Mouse (Mus musculus) stomach, embryonic 15.5 days (tissue): ENCODE results near the gene Pde10a. TPM values are rescaled to one million over a fixed set of nuclear protein-coding genes. Genes with fewer than 3 reads are reported as not detected.

Experiments
- ATAC-seq: fragments of 200-750 bp; cut with Nextera tagmentation; 2 replicates; pipeline ENCODE4 v1.8.0; 2017; ENCODE audit warnings: low read depth, moderate number of reproducible peaks, moderate TSS enrichment; ENCODE audit not compliant: insufficient read depth, low FRiP score
- H3K27ac ChIP-seq: fragments of 300-500 bp; sonication (generic); 2 replicates; pipeline ENCODE4 v1.5.1; 2015; ENCODE audit warnings: mild to moderate bottlenecking, inconsistent platforms
- H3K27me3 ChIP-seq: fragments of 300-500 bp; sonication (generic); replicated peaks from 2 replicates; pipeline ENCODE4 v1.6.1; 2015; ENCODE audit warnings: inconsistent platforms
- H3K36me3 ChIP-seq: fragments of 300-500 bp; sonication (generic); 2 replicates; pipeline ENCODE4 v1.6.1; 2015; ENCODE audit warnings: inconsistent platforms
- H3K4me1 ChIP-seq: fragments of 300-500 bp; sonication (generic); 2 replicates; pipeline ENCODE4 v1.6.1; 2015; ENCODE audit warnings: inconsistent platforms
- H3K4me2 ChIP-seq: fragments of 300-500 bp; sonication (generic); 2 replicates; pipeline ENCODE4 v1.6.1; 2015; ENCODE audit warnings: mild to moderate bottlenecking, inconsistent platforms
- H3K4me3 ChIP-seq: fragments of 300-500 bp; sonication (generic); replicated peaks from 2 replicates; pipeline ENCODE4 v1.5.1; 2015; ENCODE audit warnings: inconsistent platforms
- H3K9ac ChIP-seq: fragments of 300-500 bp; sonication (generic); 2 replicates; pipeline ENCODE4 v1.6.1; 2015; ENCODE audit warnings: inconsistent platforms
- H3K9me3 ChIP-seq: fragments of 300-500 bp; sonication (generic); 2 replicates; pipeline ENCODE4 v1.6.1; 2016; ENCODE audit warnings: inconsistent platforms
- WGBS: fragments of 180-500 bp; shearing (Covaris S2); methylation state at CpG from one replicate; pipeline ENCODE4 v1.1.7; 2015; 5-methylcytosine and 5-hydroxymethylcytosine counted together
- polyA plus RNA-seq: library from polyadenylated mRNA; unstranded; fragments of >200 nt; fragmentation: Nextera tagmentation; extraction: Ambion mirVana; gene quantifications from 2 replicates; pipeline ENCODE4 v1.2.1, GENCODE M21; 2015

The Pde10a gene
- polyA plus RNA-seq, 1 experiment from 2014 or later: 1.4 TPM

DNA sequence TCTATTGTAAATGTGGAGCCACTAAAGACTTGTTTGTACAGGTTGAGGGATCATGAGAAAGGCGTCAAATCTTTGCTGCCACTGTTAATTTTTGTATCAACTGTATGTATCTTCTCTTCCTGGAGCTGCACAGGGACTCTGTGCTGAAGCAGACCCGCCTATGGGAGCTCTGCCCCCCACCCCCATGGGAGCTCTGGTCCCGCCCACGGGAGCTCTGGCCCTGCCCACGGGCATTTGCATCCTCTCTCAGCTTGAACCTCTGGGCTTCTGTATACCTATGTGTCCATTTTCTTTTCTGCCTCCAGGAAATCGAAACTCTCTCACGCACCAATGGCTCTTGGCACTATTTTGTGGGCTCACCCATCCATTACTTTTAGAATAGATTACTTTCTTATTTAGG is 203.5 kb downstream of the Pde10a start:
- no peaks in the 10 kb centered on the region for H3K27me3 ChIP-seq
- no peak for ATAC-seq
- no peak overlapping the region for H3K9ac ChIP-seq
- no peaks in the 10 kb centered on the region for H3K36me3 ChIP-seq
- H3K9me3 ChIP-seq: no peaks in the 10 kb centered on the region
- H3K4me2 ChIP-seq: no peak overlapping the region
- H3K4me1 ChIP-seq: no peaks in the 10 kb centered on the region
- H3K27ac ChIP-seq: no peak overlapping the region
- no peak overlapping the region for H3K4me3 ChIP-seq
- 43% methylated on average over 7 of the region's 7 CpGs for WGBS

DNA sequence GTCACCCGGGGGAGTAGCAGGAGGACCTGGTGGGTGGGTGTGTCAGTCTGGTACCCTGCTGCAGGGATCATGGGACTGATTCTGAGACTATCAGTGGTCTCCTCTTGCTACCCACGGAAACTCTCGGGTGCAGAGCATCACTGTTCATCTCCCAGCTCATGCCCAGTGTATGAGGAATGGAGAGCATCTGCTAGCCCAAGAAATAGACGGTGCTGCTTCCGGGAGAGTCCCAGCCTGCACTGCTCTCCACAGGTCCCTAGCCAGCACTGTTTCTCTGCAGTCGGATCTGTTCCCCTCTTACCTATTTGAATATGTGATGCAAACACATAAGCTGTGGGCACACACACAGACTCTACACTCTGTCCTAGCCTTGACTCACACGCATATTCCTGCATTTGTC is 204.6 kb downstream of the Pde10a start:
- Histone ChIP-seq H3K36me3 (no peaks in the 10 kb centered on the region), H3K4me3 (no peak overlapping the region), H3K27me3 (no peaks in the 10 kb centered on the region), H3K4me1 (no peaks in the 10 kb centered on the region), H3K9me3 (no peaks in the 10 kb centered on the region), H3K27ac (no peak overlapping the region), H3K9ac (no peak overlapping the region), H3K4me2 (no peak overlapping the region)
- ATAC-seq: no peak
- WGBS: 66% methylated on average over 7 of the region's 7 CpGs

DNA sequence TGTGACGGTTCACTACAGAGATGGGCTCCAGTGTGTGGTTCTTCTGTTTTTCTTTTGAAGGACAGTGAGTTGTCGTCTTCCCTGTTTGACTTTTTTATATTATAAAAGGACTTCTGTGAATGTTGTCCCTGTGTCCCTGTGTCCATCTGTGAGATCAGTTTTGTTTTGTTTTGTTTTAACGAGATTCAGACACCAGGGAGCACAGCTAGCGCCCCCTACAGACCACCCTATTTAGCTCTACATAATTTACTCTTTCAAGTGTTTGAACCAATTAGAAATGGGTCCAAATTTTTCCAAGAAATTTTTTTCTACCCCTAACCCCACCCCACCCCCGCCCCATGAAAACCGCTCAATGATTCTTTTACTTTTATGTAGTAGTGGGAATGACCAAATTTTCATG is 205.9 kb downstream of the Pde10a start:
- 59% methylated on average over 6 of the region's 6 CpGs for WGBS
- H3K4me2 ChIP-seq: no peak overlapping the region
- H3K9ac ChIP-seq: no peak overlapping the region
- H3K36me3 ChIP-seq: no peaks in the 10 kb centered on the region
- H3K9me3 ChIP-seq: no peaks in the 10 kb centered on the region
- no peaks in the 10 kb centered on the region for H3K4me1 ChIP-seq
- ATAC-seq: no peak
- no peak overlapping the region for H3K4me3 ChIP-seq
- no peak overlapping the region for H3K27ac ChIP-seq
- H3K27me3 ChIP-seq: no peaks in the 10 kb centered on the region

DNA sequence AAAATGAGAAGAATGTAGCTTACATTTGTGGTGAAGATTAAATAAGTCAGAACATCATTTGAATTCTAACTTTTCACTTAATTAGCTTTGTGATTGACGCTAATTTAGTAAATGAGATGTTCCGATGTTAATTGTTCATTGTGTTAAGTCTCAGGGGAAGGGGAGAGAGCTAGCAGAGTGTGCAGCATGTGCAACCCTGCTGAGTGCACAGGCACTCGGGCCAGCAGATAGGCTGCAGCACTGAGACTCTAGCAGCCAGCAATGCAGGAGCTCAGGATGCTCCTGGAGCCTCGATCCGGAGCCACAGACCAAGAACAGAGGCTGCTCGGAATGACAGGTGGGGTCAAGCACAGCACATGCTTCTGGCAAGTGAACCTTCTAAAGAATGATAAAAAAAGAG is 211.1 kb downstream of the Pde10a start:
- 75% methylated on average over 6 of the region's 6 CpGs for WGBS
- Histone ChIP-seq H3K27me3 (no peaks in the 10 kb centered on the region), H3K4me2 (no peak overlapping the region), H3K27ac (no peak overlapping the region), H3K4me1 (no peaks in the 10 kb centered on the region), H3K9ac (no peak overlapping the region), H3K9me3 (no peaks in the 10 kb centered on the region), H3K4me3 (no peak overlapping the region), H3K36me3 (no peaks in the 10 kb centered on the region)
- no peak for ATAC-seq

DNA sequence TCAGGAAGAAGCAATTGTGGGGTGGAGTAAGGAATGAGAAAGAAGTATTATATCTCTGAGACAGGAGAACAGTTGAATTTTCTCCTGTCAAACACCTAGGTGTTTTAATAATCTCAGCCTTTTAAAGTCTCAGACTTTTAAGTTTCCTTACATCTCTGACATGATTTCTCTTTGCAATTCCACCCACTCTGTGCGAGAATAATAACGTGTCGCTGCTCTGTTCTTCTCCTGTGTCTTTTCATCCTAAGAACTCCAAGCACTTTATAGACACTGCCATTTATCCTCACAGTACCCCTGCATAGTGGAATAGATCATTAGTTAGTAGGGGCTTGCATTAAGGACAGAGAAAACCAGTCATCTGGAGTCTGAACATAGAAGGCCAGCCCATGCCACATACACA is 217.6 kb downstream of the Pde10a start:
- no peaks in the 10 kb centered on the region for H3K4me1 ChIP-seq
- no peak for ATAC-seq
- no peaks in the 10 kb centered on the region for H3K36me3 ChIP-seq
- no peak overlapping the region for H3K4me2 ChIP-seq
- no peaks in the 10 kb centered on the region for H3K9me3 ChIP-seq
- no peak overlapping the region for H3K4me3 ChIP-seq
- no peak overlapping the region for H3K27ac ChIP-seq
- H3K27me3 ChIP-seq: no peaks in the 10 kb centered on the region; the same call in 1 of the 2 replicates
- 92% methylated on average over 3 of the region's 3 CpGs for WGBS
- no peak overlapping the region for H3K9ac ChIP-seq

DNA sequence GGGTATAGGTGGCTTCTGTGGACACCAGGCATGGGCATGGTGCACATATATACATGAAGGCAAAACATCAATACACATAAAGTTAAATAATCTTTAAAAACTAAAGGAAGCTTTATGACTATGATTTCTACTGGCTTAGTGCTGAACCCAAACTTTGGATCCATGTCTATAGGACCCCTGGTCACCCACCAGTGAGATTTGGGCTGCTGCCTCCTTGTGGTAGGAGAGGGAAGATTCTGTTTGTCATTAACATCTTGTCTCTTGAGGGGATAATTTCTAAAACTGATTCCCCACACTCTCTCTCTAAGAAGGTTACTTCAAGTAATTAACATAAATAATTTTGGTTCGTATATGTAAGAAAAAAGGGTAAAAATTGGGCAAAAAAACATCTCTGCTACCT is 220.2 kb downstream of the Pde10a start:
- Histone ChIP-seq H3K27me3 (no peaks in the 10 kb centered on the region; the same call in 1 of the 2 replicates), H3K4me2 (no peak overlapping the region), H3K36me3 (no peaks in the 10 kb centered on the region), H3K27ac (no peak overlapping the region), H3K4me3 (no peak overlapping the region), H3K4me1 (no peaks in the 10 kb centered on the region), H3K9ac (no peak overlapping the region), H3K9me3 (no peaks in the 10 kb centered on the region)
- WGBS: 60% methylated on average over 1 of the region's 1 CpGs
- ATAC-seq: no peak

DNA sequence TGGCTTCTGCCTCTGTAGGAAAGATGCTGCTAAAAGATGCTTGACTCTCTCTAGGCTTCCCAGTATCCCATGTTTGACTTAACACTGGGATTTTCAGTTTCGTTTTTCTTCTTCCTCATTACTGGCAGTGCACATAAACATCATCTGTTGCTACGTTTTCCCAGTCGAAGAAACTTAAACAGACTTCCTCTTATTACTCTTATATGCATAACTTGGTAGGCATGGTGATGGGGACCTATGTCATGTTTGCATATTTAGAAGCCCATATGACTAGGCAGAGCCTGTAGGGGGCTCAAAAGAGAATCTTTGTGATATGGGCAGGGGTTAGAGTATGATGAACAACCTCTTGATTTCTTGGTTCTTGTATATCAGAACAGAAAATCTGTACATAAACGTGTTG is 224.3 kb downstream of the Pde10a start:
- Histone ChIP-seq H3K4me2 (no peak overlapping the region), H3K4me3 (no peak overlapping the region), H3K9me3 (no peaks in the 10 kb centered on the region), H3K27ac (no peak overlapping the region), H3K27me3 (no peaks in the 10 kb centered on the region; the same call in 1 of the 2 replicates), H3K9ac (no peak overlapping the region), H3K4me1 (no peaks in the 10 kb centered on the region), H3K36me3 (no peaks in the 10 kb centered on the region)
- ATAC-seq: no peak
- 71% methylated on average over 4 of the region's 4 CpGs for WGBS

DNA sequence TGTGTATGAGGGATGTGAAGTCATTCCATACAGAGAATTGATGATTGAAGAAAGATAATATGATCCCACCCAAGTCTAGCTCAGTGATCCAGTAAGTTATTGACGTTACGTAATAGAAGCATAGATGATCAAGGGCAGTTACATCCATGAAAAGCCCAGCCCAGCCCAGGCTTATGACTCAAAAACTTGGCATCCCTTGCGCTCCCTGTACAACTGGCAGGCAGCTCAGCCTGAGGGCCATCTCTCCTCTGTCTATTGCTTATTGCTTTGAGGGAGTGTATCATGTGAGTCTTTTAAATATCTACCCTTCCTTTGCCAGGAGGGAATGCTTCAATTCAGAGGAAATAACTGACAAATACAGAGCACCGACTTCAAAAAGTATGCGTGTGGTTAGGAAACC is 232.4 kb downstream of the Pde10a start:
- Histone ChIP-seq H3K4me3 (no peak overlapping the region), H3K4me2 (no peak overlapping the region), H3K36me3 (no peaks in the 10 kb centered on the region), H3K27me3 (no peaks in the 10 kb centered on the region), H3K9ac (no peak overlapping the region), H3K4me1 (no peaks in the 10 kb centered on the region), H3K27ac (no peak overlapping the region), H3K9me3 (no peaks in the 10 kb centered on the region)
- ATAC-seq: no peak
- 89% methylated on average over 5 of the region's 5 CpGs for WGBS

DNA sequence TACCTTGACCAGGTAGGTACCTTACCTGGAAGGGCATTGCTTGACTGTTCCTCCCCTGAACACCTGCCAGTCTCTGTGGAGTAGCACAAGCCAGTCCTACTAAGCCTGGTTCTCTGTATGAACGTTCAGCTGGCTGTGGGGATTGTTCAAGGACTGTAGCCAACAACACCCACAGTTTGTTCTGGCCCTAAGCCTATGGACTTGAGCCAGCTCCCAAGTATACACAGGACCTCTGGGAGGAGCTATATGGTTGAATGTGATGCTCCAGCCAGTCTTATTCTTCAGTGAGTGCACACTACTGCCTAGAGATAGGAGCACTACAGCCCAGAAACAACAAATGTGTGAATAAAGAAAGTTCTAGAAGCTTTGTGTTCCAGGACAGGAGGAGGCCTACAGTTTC is 238.1 kb downstream of the Pde10a start:
- Histone ChIP-seq H3K4me1 (no peaks in the 10 kb centered on the region), H3K36me3 (no peaks in the 10 kb centered on the region), H3K27ac (no peak overlapping the region), H3K27me3 (no peaks in the 10 kb centered on the region), H3K9ac (no peak overlapping the region), H3K4me3 (no peak overlapping the region), H3K9me3 (no peaks in the 10 kb centered on the region), H3K4me2 (no peak overlapping the region)
- no peak for ATAC-seq
- 24% methylated on average over 1 of the region's 1 CpGs for WGBS

DNA sequence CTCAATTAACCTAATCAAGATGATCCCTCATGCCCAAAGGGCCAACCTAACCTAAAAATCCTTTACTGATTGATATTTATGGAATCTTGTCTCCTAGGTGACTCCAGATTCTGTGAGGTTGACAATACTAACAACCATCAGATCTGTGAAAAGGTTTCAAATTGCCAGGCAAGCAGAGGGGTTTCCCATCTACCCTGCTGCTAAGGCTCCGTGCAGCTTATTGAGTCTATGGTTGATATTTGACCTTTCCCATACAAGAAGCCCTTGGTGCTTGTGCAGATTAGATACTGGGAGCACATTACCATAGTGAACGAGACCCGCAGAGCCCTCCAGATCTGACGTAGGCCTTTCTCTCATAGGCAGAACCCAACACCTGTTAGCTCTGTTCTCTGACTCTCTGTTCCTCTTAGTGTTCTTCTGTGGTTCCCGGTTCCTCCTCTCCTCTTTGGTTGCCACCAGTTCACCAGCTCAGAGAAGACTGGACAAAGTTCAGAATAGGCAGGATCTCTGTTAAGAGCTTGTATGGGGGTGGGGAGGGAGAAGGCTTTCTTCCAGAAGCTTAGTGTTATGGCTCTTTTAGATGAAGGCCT is 240.9 kb downstream of the Pde10a start:
- Histone ChIP-seq H3K9me3 (no peaks in the 10 kb centered on the region), H3K27ac (no peak overlapping the region), H3K27me3 (no peaks in the 10 kb centered on the region), H3K4me2 (no peak overlapping the region), H3K4me3 (no peak overlapping the region), H3K36me3 (no peaks in the 10 kb centered on the region), H3K4me1 (no peaks in the 10 kb centered on the region), H3K9ac (no peak overlapping the region)
- ATAC-seq: no peak
- WGBS: 81% methylated on average over 5 of the region's 5 CpGs

DNA sequence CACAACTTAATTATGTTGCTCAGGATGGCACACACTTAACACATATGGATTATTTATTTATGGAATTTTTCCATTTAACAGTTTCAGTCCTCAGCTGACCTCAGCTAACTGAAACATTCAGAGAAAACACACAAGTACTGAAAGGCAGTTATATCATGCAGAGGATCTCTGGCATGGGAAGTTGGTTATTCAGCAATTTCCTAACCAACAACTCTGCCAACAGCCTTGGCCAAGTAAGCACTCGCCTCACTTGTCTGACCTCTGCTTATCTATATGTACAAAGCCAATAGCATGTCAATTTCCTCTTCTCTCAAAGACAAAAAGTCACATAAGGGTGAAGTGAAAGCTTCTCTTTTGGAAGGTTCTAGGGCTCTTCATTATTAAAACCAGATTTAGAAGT is 244.0 kb downstream of the Pde10a start:
- Histone ChIP-seq H3K4me1 (no peaks in the 10 kb centered on the region), H3K4me2 (no peak overlapping the region), H3K27ac (no peak overlapping the region), H3K27me3 (no peaks in the 10 kb centered on the region), H3K4me3 (no peak overlapping the region), H3K9me3 (no peaks in the 10 kb centered on the region), H3K9ac (no peak overlapping the region), H3K36me3 (no peaks in the 10 kb centered on the region)
- 70% methylated on average over 1 of the region's 1 CpGs for WGBS
- no peak for ATAC-seq

DNA sequence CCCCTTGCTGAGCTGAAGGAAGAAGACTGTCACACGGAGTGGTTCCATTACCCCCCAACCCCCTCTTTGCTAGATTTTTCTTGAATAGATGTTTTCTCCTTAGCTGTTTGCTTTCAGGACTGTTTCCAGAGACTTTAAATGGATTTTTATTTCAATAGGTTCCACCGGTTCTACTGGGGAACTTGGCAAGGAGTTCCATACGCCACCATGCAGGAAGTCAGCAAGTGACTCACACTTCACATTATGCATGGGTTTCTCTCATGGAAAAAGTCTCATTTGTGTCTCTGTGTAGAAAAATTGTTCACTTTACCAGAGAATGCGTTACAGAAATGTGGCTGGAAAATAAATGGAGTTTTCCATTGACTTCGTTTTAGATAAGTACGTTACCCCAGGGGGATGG is 248.2 kb downstream of the Pde10a start:
- H3K27ac ChIP-seq: no peak overlapping the region
- H3K4me1 ChIP-seq: no peaks in the 10 kb centered on the region
- no peak overlapping the region for H3K4me3 ChIP-seq
- no peaks in the 10 kb centered on the region for H3K27me3 ChIP-seq
- H3K4me2 ChIP-seq: no peak overlapping the region
- no peak for ATAC-seq
- WGBS: 69% methylated on average over 6 of the region's 6 CpGs
- H3K9ac ChIP-seq: no peak overlapping the region
- H3K9me3 ChIP-seq: no peaks in the 10 kb centered on the region
- H3K36me3 ChIP-seq: no peaks in the 10 kb centered on the region

DNA sequence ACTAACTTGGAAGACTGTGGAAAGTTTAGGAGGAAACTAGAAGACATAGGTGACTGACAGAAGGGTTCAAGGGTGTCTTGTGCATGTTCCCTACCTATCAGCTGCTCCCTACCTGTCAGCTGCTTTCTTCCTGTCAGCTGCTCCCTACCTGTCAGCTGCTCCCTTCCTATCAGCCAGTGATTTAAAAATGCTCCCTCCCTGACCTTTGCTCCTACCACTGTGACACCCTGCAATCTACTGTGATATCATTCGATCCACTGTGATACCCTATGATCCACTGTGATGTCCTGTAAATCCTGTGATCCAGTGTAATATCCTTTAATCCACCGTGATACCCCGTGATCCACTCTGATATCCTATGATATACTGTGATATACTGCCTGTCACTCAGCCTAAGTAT is 249.1 kb downstream of the Pde10a start:
- Histone ChIP-seq H3K4me3 (no peak overlapping the region), H3K36me3 (no peaks in the 10 kb centered on the region), H3K4me2 (no peak overlapping the region), H3K4me1 (no peaks in the 10 kb centered on the region), H3K27me3 (no peaks in the 10 kb centered on the region), H3K27ac (no peak overlapping the region), H3K9me3 (no peaks in the 10 kb centered on the region), H3K9ac (no peak overlapping the region)
- WGBS: 80% methylated on average over 3 of the region's 3 CpGs
- ATAC-seq: no peak
